Comparison of ENCODE assay signal across 8 mouse cellular contexts in the genomic region with DNA sequence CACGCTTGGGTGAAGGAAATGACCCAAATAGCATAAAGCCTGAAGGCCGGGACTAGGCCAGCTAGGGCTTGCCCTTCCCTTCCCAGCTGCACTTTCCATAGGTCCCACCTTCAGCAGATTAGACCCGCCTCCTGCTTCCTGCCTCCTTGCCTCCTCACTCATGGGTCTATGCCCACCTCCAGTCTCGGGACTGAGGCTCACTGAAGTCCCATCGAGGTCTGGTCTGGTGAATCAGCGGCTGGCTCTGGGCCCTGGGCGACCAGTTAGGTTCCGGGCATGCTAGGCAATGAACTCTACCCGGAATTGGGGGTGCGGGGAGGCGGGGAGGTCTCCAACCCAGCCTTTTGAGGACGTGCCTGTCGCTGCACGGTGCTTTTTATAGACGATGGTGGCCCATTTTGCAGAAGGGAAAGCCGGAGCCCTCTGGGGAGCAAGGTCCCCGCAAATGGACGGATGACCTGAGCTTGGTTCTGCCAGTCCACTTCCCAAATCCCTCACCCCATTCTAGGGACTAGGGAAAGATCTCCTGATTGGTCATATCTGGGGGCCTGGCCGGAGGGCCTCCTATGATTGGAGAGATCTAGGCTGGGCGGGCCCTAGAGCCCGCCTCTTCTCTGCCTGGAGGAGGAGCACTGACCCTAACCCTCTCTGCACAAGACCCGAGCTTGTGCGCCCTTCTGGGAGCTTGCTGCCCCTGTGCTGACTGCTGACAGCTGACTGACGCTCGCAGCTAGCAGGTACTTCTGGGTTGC. TPM values are rescaled to one million over a fixed set of nuclear protein-coding genes. Genes with fewer than 3 reads are reported as not detected.
DNase-seq lines count a peak whose midpoint lies in the region; ATAC-seq lines count a peak whose summit lies in the region.

No protein-coding gene starts in this region.

- ATAC-seq in kidney, embryonic 14.5 days (ENCODE audit: low FRiP score, low TSS enrichment): peak; percentile 95
- peak; percentile 94 for ATAC-seq in lung, embryonic 16.5 days (ENCODE audit: low read depth)

- peak overlapping the region; percentile 33 for H3K4me3 ChIP-seq in kidney, embryonic 14.5 days (ENCODE audit: low read length)
- H3K4me3 ChIP-seq in lung, embryonic 16.5 days (ENCODE audit: low read length): peak overlapping the region; percentile 45

- H3K4me1 ChIP-seq in kidney, embryonic 14.5 days (ENCODE audit: control insufficient read depth, insufficient read depth, low read length): 0 out of 2 replicates have a peak, but pooled peaks cover 9% of the 10 kb centered on the region
- H3K4me1 ChIP-seq in lung, embryonic 16.5 days (replicated peaks; ENCODE audit: control insufficient read depth, insufficient read depth, low read length): no peaks in the 10 kb centered on the region

- no peaks in the 10 kb centered on the region for H3K9me3 ChIP-seq in kidney, embryonic 14.5 days (ENCODE audit: control insufficient read depth, low read length)
- H3K9me3 ChIP-seq in lung, embryonic 16.5 days (ENCODE audit: control insufficient read depth, low read length): no peaks in the 10 kb centered on the region

- WGBS in kidney, embryonic 14.5 days: 7% methylated on average over 25 of the region's 25 CpGs
- WGBS in lung, embryonic 16.5 days: 12% methylated on average over 25 of the region's 25 CpGs

- peak overlapping the region; percentile 18; the same call in 1 of the 2 replicates for H3K9ac ChIP-seq in kidney, embryonic 14.5 days (ENCODE audit: low read depth, low read length)
- peak overlapping the region; percentile 39 for H3K9ac ChIP-seq in lung, embryonic 16.5 days (ENCODE audit: low read length)

- H3K4me2 ChIP-seq in kidney, embryonic 14.5 days (replicated peaks; ENCODE audit: low read depth, low read length): peak overlapping the region; percentile 50
- peak overlapping the region; percentile 64 for H3K4me2 ChIP-seq in lung, embryonic 16.5 days (ENCODE audit: low read depth, low read length)

- peak; percentile 19 for DNase-seq in layer of hippocampus, adult 11-12 months (ENCODE audit: low spot score)
- DNase-seq in layer of hippocampus, adult 9-10 months (ENCODE audit: low spot score): no peak
- peak; percentile 67 for DNase-seq in embryo, embryonic 9.5 days (ENCODE audit: extremely low spot score)
- DNase-seq in heart, adult 9 months (ENCODE audit: low spot score in 2 of 2): peak; percentile 27 to 59
- DNase-seq in ovary, postnatal 14 days (ENCODE audit: low spot score): peak; percentile 18
- DNase-seq in frontal cortex, postnatal 36 days (ENCODE audit: low spot score in 2 of 2): no peak

- H3K27me3 ChIP-seq in kidney, embryonic 14.5 days (ENCODE audit: control insufficient read depth, insufficient read depth, low read length): no peaks in the 10 kb centered on the region
- H3K27me3 ChIP-seq in lung, embryonic 16.5 days (ENCODE audit: control insufficient read depth, insufficient read depth, low read depth, low read length): no peaks in the 10 kb centered on the region

- no peaks in the 10 kb centered on the region for H3K36me3 ChIP-seq in kidney, embryonic 14.5 days (ENCODE audit: control insufficient read depth, insufficient read depth, low read length)
- H3K36me3 ChIP-seq in lung, embryonic 16.5 days (ENCODE audit: control insufficient read depth, insufficient read depth, low read length): no peaks in the 10 kb centered on the region

- H3K27ac ChIP-seq in kidney, embryonic 14.5 days (ENCODE audit: low read depth, low read length): no peak overlapping the region
- H3K27ac ChIP-seq in lung, embryonic 16.5 days (ENCODE audit: low read length): no peak overlapping the region

RNA-seq across cellular contexts. Expression of a gene that starts 54.2 kb away (rescaled TPM):
- 4.2 and 7.2 TPM in 2 replicates for polyA plus RNA-seq in kidney, embryonic 14.5 days (2014; fragmentation: Nextera tagmentation; extraction: Ambion mirVana)
- 7.7 and 9.4 TPM in 2 replicates for polyA plus RNA-seq in lung, embryonic 16.5 days (2015; fragmentation: Nextera tagmentation; extraction: Ambion mirVana)

Comparison
In these comparisons a context has a peak if more than half of its experiments do, and no peak if none do; other contexts are left out.
1. DNase-seq: peak in layer of hippocampus, adult 11-12 months (single experiment), embryo, embryonic 9.5 days (single experiment), heart, adult 9 months (2 of 2) and ovary, postnatal 14 days (single experiment); none in layer of hippocampus, adult 9-10 months (single experiment) and frontal cortex, postnatal 36 days (0 of 2).